Mouse (Mus musculus) cortical plate, adult 2 months (tissue): Measurements from ENCODE around the gene Unc13a.

Source experiments
- CTCF ChIP-seq: fragments of 200-500 bp; IDR thresholded peaks from 2 replicates; pipeline ENCODE4 v1.5.1; 2011; ENCODE audit warnings: mild to moderate bottlenecking, control low read depth, low read length; ENCODE audit not compliant: insufficient read depth; ENCODE audit errors: extremely low read depth
- POLR2A ChIP-seq: fragments of 200-500 bp; IDR thresholded peaks from 2 replicates; pipeline ENCODE4 v1.6.1; 2011; ENCODE audit warnings: mild to moderate bottlenecking, low read length, control low read depth; ENCODE audit not compliant: insufficient read depth; ENCODE audit errors: extremely low read depth

GRCm38 (mm10) chr8:71637149-71638095 lies 34.1 kb downstream of the Unc13a start:
- no peak for TF ChIP-seq POLR2A
- no peak for TF ChIP-seq CTCF
